Mouse (Mus musculus) midbrain, postnatal 0 days (tissue): Measurements from ENCODE around the gene Ugt1a9. TPM values are rescaled to one million over a fixed set of nuclear protein-coding genes. Genes with fewer than 3 reads are reported as not detected.

Experiments used
- ATAC-seq: fragments of 200-750 bp; cut with Nextera tagmentation; 2 replicates; pipeline ENCODE4 v1.8.0; 2017; ENCODE audit warnings: moderate number of reproducible peaks, mild to moderate bottlenecking, moderate TSS enrichment, moderate library complexity; ENCODE audit not compliant: low FRiP score
- DNase-seq: peaks from one replicate; pipeline ENCODE4 v3.0.0-alpha.2; 2015; ENCODE audit warnings: low spot score
- H3K27ac ChIP-seq: fragments of 300-500 bp; sonication (generic); 2 replicates; pipeline ENCODE4 v1.5.1; 2014; ENCODE audit warnings: low read depth, mild to moderate bottlenecking, low read length, mixed read lengths
- H3K27me3 ChIP-seq: fragments of 300-500 bp; sonication (generic); 2 replicates; pipeline ENCODE4 v1.6.1; 2014; ENCODE audit warnings: low read length, control low read depth, mixed read lengths; ENCODE audit not compliant: insufficient read depth
- H3K36me3 ChIP-seq: fragments of 300-500 bp; sonication (generic); 2 replicates; pipeline ENCODE4 v1.6.1; 2014; ENCODE audit warnings: low read length, control low read depth, mixed read lengths; ENCODE audit not compliant: insufficient read depth
- H3K4me1 ChIP-seq: fragments of 300-500 bp; sonication (generic); 2 replicates; pipeline ENCODE4 v1.6.1; 2014; ENCODE audit warnings: mild to moderate bottlenecking, control low read depth, antibody characterized with exemption, low read length, mixed read lengths; ENCODE audit not compliant: insufficient read depth
- H3K4me2 ChIP-seq: fragments of 300-500 bp; sonication (generic); 2 replicates; pipeline ENCODE4 v1.6.1; 2014; ENCODE audit warnings: low read depth, mild to moderate bottlenecking, low read length, mixed read lengths; ENCODE audit not compliant: poor library complexity, severe bottlenecking
- H3K4me3 ChIP-seq: fragments of 300-500 bp; sonication (generic); 2 replicates; pipeline ENCODE4 v1.5.1; 2014; ENCODE audit warnings: low read depth, mild to moderate bottlenecking, low read length, moderate library complexity
- H3K9ac ChIP-seq: fragments of 300-500 bp; sonication (generic); replicated peaks from 2 replicates; pipeline ENCODE4 v1.6.1; 2014; ENCODE audit warnings: mild to moderate bottlenecking, low read length, moderate library complexity, mixed read lengths; ENCODE audit not compliant: poor library complexity, severe bottlenecking
- H3K9me3 ChIP-seq: fragments of 300-500 bp; sonication (generic); 2 replicates; pipeline ENCODE4 v1.6.1; 2016; ENCODE audit warnings: low read length, control low read depth
- CTCF ChIP-seq: IDR thresholded peaks from 2 replicates; pipeline ENCODE4 v1.5.1; 2016; ENCODE audit warnings: antibody characterized with exemption, mild to moderate bottlenecking
- WGBS: fragments of 180-500 bp; shearing (Covaris S2); extraction: QIAGEN DNeasy Blood & Tissue Kit; methylation state at CpG from one replicate; pipeline ENCODE4 v1.1.7; 2014; 5-methylcytosine and 5-hydroxymethylcytosine counted together
- polyA plus RNA-seq: library from polyadenylated mRNA; unstranded; fragments of >200 nt; fragmentation: Nextera tagmentation; extraction: Ambion mirVana; gene quantifications from 2 replicates; pipeline ENCODE4 v1.2.1, GENCODE M21; 2015
- total RNA-seq: library from RNA; depleted of rRNA; stranded (reverse); fragments of >200 nt; gene quantifications from 2 replicates; pipeline ENCODE4 v1.2.3, GENCODE M21; 2014

Gene Ugt1a9
- total and polyA plus RNA-seq, 2 experiments from 2014 or later, result not detected

DNA sequence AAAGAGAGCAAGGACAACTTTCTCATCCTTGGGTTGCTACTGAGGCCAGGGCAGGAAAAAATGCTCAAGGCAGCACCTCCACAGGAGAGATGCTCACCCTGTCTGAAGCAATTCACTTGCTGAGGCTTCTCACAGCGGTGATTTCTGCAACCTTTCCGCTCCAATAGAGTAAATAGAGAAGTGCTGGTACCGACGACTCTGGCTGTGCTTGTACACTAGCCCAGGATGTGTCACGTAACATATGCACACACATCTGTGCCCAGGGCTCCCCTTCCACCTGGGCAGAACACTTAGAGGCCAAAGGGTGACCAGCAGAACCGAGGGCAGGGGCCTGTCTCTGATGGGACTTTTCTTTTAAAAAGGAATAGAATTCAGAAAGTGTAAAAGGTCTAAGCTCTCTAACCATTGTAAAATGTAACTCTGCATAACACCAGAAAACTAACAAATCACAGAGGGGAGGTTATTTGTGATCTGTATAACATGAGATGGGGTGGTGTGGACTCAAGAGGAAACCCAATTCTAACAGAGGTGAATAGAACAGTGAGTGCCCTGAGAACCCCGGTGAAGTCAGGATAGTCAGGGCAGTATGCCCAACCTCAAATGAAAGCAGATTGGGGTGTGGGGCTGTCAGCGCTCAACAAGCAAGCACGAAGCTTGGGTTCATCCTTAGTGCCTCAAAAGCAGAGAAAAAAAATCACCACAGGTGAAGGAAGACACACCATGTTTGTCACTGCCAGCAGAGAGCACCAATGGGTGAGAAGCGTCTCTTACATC is 190.2 kb downstream of the Ugt1a9 start:
- DNase-seq, result no peak
- H3K9me3 ChIP-seq, result peaks cover 31% of the 10 kb centered on the region
- H3K4me2 ChIP-seq, result no peak overlapping the region
- ATAC-seq, result no peak
- H3K4me1 ChIP-seq, result no peaks in the 10 kb centered on the region
- no peak overlapping the region for H3K27ac ChIP-seq
- TF ChIP-seq CTCF, result no peak
- no peak overlapping the region for H3K4me3 ChIP-seq
- 83% methylated on average over 10 of the region's 10 CpGs for whole genome bisulfite sequencing
- no peaks in the 10 kb centered on the region for H3K27me3 ChIP-seq
- no peak overlapping the region for H3K9ac ChIP-seq
- H3K36me3 ChIP-seq, result peaks cover 67% of the 10 kb centered on the region

DNA sequence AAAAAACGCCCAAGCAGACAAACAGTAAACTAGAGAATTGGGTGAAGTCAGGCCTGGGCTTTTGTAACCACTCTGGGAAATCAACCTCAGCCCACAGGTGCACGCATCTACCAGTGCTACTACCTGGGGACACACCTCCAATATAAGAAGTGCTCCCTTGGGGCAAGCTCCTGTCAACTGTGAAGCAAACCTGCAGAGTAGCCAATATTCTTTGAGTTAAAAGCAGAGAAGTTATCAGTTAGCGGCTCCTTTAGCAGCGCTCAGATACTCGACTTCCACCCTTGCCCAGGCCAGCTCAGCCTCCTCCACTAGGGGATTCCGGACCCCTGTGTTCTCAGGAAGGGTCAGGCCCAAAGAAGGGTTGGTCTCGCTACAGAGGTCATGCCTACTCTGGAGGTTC is 191.1 kb downstream of the Ugt1a9 start:
- Histone ChIP-seq H3K27me3 (no peaks in the 10 kb centered on the region), H3K4me2 (no peak overlapping the region), H3K4me3 (no peak overlapping the region), H3K9ac (no peak overlapping the region), H3K9me3 (peaks cover 22% of the 10 kb centered on the region), H3K36me3 (peaks cover 76% of the 10 kb centered on the region), H3K27ac (no peak overlapping the region), H3K4me1 (no peaks in the 10 kb centered on the region)
- 90% methylated on average over 7 of the region's 7 CpGs for WGBS
- no peak for ATAC-seq
- TF ChIP-seq CTCF, result no peak
- no peak for DNase-seq

DNA sequence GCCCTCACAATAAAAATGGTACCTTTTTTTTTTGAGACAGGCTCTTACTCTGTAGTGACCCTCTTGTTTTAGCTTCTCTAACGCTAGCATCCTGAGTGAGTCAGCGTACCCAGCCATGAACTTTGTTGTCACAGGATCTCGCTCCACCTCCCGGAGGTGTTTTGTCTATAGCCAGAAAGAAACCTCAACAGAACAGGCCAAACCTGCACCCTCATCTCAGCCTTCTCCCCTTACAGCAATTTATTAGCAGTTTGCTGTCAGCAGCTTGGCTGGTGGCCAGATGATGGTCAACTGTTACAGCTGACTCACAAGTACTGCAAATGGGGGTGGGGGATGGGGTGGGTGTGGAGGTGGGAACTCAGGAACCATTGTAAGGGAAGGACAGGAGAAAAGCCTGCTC is 191.7 kb downstream of the Ugt1a9 start:
- WGBS, result 88% methylated on average over 4 of the region's 4 CpGs
- no peaks in the 10 kb centered on the region for H3K4me1 ChIP-seq
- no peak overlapping the region for H3K4me2 ChIP-seq
- TF ChIP-seq CTCF, result no peak; the same call in 1 of the 2 replicates
- H3K9ac ChIP-seq, result no peak overlapping the region
- H3K9me3 ChIP-seq, result peaks cover 16% of the 10 kb centered on the region
- peak; percentile 81 for DNase-seq
- peaks cover 81% of the 10 kb centered on the region for H3K36me3 ChIP-seq
- no peak overlapping the region for H3K27ac ChIP-seq
- no peak for ATAC-seq
- H3K27me3 ChIP-seq, result no peaks in the 10 kb centered on the region
- no peak overlapping the region for H3K4me3 ChIP-seq

DNA sequence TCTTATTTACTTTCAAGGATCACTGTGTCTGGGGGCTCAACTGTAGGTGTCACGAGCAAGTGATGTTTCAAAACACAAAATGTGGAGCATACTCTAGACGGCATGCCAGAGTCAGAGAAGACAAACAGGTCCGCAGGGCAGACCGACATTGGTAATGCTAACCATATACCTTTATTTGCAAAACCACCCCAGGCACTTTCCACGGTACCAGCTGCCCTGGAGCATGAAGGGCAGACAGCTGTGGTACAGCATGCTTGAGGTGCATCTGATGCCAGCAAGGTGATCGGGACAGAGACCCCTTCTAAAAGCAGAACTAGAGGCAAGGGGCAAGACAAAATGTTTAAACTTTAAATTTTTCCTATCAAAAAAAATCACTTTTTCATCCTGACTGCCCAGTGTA is 192.4 kb downstream of the Ugt1a9 start:
- TF ChIP-seq CTCF, result no peak
- Histone ChIP-seq H3K36me3 (peaks cover 88% of the 10 kb centered on the region), H3K9ac (no peak overlapping the region), H3K4me2 (no peak overlapping the region), H3K9me3 (peaks cover 12% of the 10 kb centered on the region), H3K4me3 (no peak overlapping the region), H3K27ac (no peak overlapping the region), H3K4me1 (no peaks in the 10 kb centered on the region), H3K27me3 (no peaks in the 10 kb centered on the region)
- no peak for DNase-seq
- ATAC-seq, result no peak
- WGBS, result 77% methylated on average over 6 of the region's 6 CpGs

DNA sequence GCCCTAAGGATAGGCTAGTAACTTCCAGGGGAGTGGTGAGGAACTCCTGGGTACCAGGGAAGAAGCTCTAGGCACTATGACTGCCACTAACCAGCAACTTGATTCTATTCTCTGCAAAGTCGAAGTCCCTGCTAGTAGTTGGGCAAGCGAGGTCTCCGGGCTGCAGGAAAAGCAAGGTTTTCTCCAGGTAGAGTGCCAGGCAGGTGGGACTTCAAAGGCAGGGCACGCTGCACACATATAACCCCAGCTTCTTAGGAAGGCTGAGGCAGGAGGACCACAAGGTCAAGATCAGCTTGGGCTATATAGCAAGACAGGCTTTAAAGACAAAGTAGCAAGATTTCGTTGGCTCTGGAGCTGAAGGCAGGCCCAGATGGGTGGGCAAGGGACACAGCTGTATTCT is 193.2 kb downstream of the Ugt1a9 start:
- no peak overlapping the region for H3K4me2 ChIP-seq
- no peak overlapping the region for H3K4me3 ChIP-seq
- DNase-seq (no peak), ATAC-seq (no peak)
- no peak for TF ChIP-seq CTCF
- 92% methylated on average over 5 of the region's 5 CpGs for WGBS
- H3K27me3 ChIP-seq, result no peaks in the 10 kb centered on the region
- H3K27ac ChIP-seq, result no peak overlapping the region
- peaks cover 97% of the 10 kb centered on the region for H3K36me3 ChIP-seq
- no peaks in the 10 kb centered on the region for H3K4me1 ChIP-seq
- no peak overlapping the region for H3K9ac ChIP-seq
- peaks cover 7% of the 10 kb centered on the region; the same call in 1 of the 2 replicates for H3K9me3 ChIP-seq

DNA sequence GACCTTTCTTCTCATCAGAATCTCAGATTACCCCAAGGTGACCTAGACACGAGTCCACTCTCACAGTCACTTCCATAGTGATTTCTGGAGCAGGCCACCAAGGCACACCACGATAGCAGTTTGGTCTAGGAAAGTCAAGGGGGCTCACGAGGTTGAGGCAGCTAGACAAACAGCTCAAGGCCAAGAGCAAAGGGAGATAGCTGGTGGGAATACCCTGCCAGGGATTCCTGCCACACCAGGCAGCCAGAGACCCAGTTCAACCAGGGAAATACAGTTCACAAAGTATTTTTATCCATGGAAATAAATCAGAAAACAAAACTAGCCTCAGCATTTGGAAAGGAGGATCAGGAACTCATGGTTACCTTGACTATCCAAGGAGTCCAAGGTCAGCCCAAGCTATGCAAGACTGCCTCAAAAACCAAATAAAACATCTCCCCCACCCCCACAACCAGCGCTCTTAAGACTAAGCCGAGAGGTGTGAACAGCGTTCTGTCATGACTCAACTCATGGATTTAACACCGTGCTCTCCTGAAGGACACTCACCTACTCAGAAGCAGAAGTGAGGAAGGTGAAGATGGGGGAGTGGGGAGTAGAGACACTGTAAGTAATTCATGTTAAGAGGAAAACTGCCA is 193.8 kb downstream of the Ugt1a9 start:
- ATAC-seq, result no peak
- no peak for TF ChIP-seq CTCF
- WGBS, result 92% methylated on average over 7 of the region's 7 CpGs

More for the DNA sequence above, 193.8 kb downstream of the Ugt1a9 start:
- Histone ChIP-seq H3K4me3 (no peak overlapping the region), H3K27ac (no peak overlapping the region), H3K9ac (no peak overlapping the region), H3K36me3 (peaks cover 100% of the 10 kb centered on the region), H3K4me2 (no peak overlapping the region), H3K27me3 (no peaks in the 10 kb centered on the region), H3K4me1 (no peaks in the 10 kb centered on the region), H3K9me3 (peaks cover 5% of the 10 kb centered on the region; the same call in 1 of the 2 replicates)
- DNase-seq, result no peak
